Mouse (Mus musculus): ENCODE measurements at regions not wholly inside any gene's neighbourhood (a gene's known extent, or its start where the extent isn't known, plus 50 kb on each side); places are given as distances from the start of the nearest gene placed in this dataset.

GRCm38 (mm10) chr15:36877501-36877900 is 130.1 kb downstream of the Zfp706 start:
- WGBS: 60% methylated on average over 7 of the region's 7 CpGs
- no peaks in the 10 kb centered on the region for H3K9me3 ChIP-seq (replicated peaks; ENCODE audit: control insufficient read depth, low read length)
- H3K4me1 ChIP-seq (ENCODE audit: control insufficient read depth, insufficient read depth, low read length): peaks cover 21% of the 10 kb centered on the region
- H3K4me3 ChIP-seq (replicated peaks; ENCODE audit: low read length): no peak overlapping the region
- no peak overlapping the region for H3K4me2 ChIP-seq (ENCODE audit: low read depth, low read length)
- H3K9ac ChIP-seq (ENCODE audit: low read length): no peak overlapping the region
- no peaks in the 10 kb centered on the region for H3K27me3 ChIP-seq (ENCODE audit: control insufficient read depth, insufficient read depth, low read length)
- 0 out of 2 replicates have a peak, but pooled peaks have one; percentile 20 for ATAC-seq (ENCODE audit: insufficient read depth, low FRiP score)
- H3K36me3 ChIP-seq (ENCODE audit: control insufficient read depth, insufficient read depth, low read length): no peaks in the 10 kb centered on the region
- no peak overlapping the region for H3K27ac ChIP-seq (ENCODE audit: low read length)

GRCm38 (mm10) chr15:36875980-36876778 is 131.4 kb downstream of the Zfp706 start:
- H3K27ac ChIP-seq (ENCODE audit: low read length): no peak overlapping the region
- H3K4me2 ChIP-seq (ENCODE audit: low read depth, low read length): no peak overlapping the region
- H3K4me1 ChIP-seq (ENCODE audit: control insufficient read depth, insufficient read depth, low read length): peaks cover 21% of the 10 kb centered on the region
- H3K9me3 ChIP-seq (replicated peaks; ENCODE audit: control insufficient read depth, low read length): no peaks in the 10 kb centered on the region
- H3K9ac ChIP-seq (ENCODE audit: low read length): no peak overlapping the region
- H3K27me3 ChIP-seq (ENCODE audit: control insufficient read depth, insufficient read depth, low read length): no peaks in the 10 kb centered on the region
- ATAC-seq (ENCODE audit: insufficient read depth, low FRiP score): no peak
- 64% methylated on average over 10 of the region's 10 CpGs for WGBS
- no peak overlapping the region for H3K4me3 ChIP-seq (replicated peaks; ENCODE audit: low read length)
- no peaks in the 10 kb centered on the region for H3K36me3 ChIP-seq (ENCODE audit: control insufficient read depth, insufficient read depth, low read length)

GRCm38 (mm10) chr15:36874555-36874954 is 133.0 kb downstream of the Zfp706 start:
- H3K9ac ChIP-seq (ENCODE audit: low read length): no peak overlapping the region
- H3K27ac ChIP-seq (ENCODE audit: low read length): no peak overlapping the region
- H3K27me3 ChIP-seq (ENCODE audit: control insufficient read depth, insufficient read depth, low read length): no peaks in the 10 kb centered on the region
- H3K4me3 ChIP-seq (replicated peaks; ENCODE audit: low read length): no peak overlapping the region
- no peak overlapping the region for H3K4me2 ChIP-seq (ENCODE audit: low read depth, low read length)
- no peaks in the 10 kb centered on the region for H3K9me3 ChIP-seq (replicated peaks; ENCODE audit: control insufficient read depth, low read length)
- H3K36me3 ChIP-seq (ENCODE audit: control insufficient read depth, insufficient read depth, low read length): no peaks in the 10 kb centered on the region
- peaks cover 21% of the 10 kb centered on the region for H3K4me1 ChIP-seq (ENCODE audit: control insufficient read depth, insufficient read depth, low read length)
- whole genome bisulfite sequencing: 60% methylated on average over 4 of the region's 4 CpGs
- no peak for ATAC-seq (ENCODE audit: insufficient read depth, low FRiP score)

- Histone ChIP-seq H3K27ac (ENCODE audit: low read length) (peak overlapping the region; percentile 77), H3K36me3 (ENCODE audit: control insufficient read depth, insufficient read depth, low read length) (no peaks in the 10 kb centered on the region), H3K4me3 (replicated peaks; ENCODE audit: low read length) (no peak overlapping the region), H3K9me3 (replicated peaks; ENCODE audit: control insufficient read depth, low read length) (no peaks in the 10 kb centered on the region), H3K9ac (ENCODE audit: low read length) (peak overlapping the region; percentile 15; the same call in 1 of the 2 replicates), H3K4me2 (ENCODE audit: low read depth, low read length) (peak overlapping the region; percentile 34; the same call in 1 of the 2 replicates), H3K27me3 (ENCODE audit: control insufficient read depth, insufficient read depth, low read length) (no peaks in the 10 kb centered on the region), H3K4me1 (ENCODE audit: control insufficient read depth, insufficient read depth, low read length) (peaks cover 21% of the 10 kb centered on the region)
- no peak for ATAC-seq (ENCODE audit: insufficient read depth, low FRiP score)
- 18% methylated on average over 5 of the region's 5 CpGs for WGBS
Observed at GRCm38 (mm10) chr15:36873884-36874243, 133.7 kb downstream of the Zfp706 start.

GRCm38 (mm10) chr15:36873058-36873883 is 134.3 kb downstream of the Zfp706 start:
- no peaks in the 10 kb centered on the region for H3K36me3 ChIP-seq (ENCODE audit: control insufficient read depth, insufficient read depth, low read length)
- H3K27me3 ChIP-seq (ENCODE audit: control insufficient read depth, insufficient read depth, low read length): no peaks in the 10 kb centered on the region
- H3K4me3 ChIP-seq (replicated peaks; ENCODE audit: low read length): no peak overlapping the region
- no peaks in the 10 kb centered on the region for H3K9me3 ChIP-seq (replicated peaks; ENCODE audit: control insufficient read depth, low read length)
- ATAC-seq (ENCODE audit: insufficient read depth, low FRiP score): peak; percentile 49
- peak overlapping the region; percentile 34 for H3K4me2 ChIP-seq (ENCODE audit: low read depth, low read length)
- H3K27ac ChIP-seq (ENCODE audit: low read length): peak overlapping the region; percentile 77
- H3K4me1 ChIP-seq (ENCODE audit: control insufficient read depth, insufficient read depth, low read length): peaks cover 21% of the 10 kb centered on the region
- 14% methylated on average over 10 of the region's 10 CpGs for WGBS
- H3K9ac ChIP-seq (ENCODE audit: low read length): peak overlapping the region; percentile 18; the same call in 1 of the 2 replicates

GRCm38 (mm10) chr15:36872566-36872965 is 135.0 kb downstream of the Zfp706 start:
- no peaks in the 10 kb centered on the region for H3K27me3 ChIP-seq (ENCODE audit: control insufficient read depth, insufficient read depth, low read length)
- no peaks in the 10 kb centered on the region for H3K36me3 ChIP-seq (ENCODE audit: control insufficient read depth, insufficient read depth, low read length)
- 50% methylated on average over 2 of the region's 2 CpGs for WGBS
- H3K27ac ChIP-seq (ENCODE audit: low read length): no peak overlapping the region
- ATAC-seq (ENCODE audit: insufficient read depth, low FRiP score): no peak
- no peak overlapping the region for H3K4me2 ChIP-seq (ENCODE audit: low read depth, low read length)
- H3K4me3 ChIP-seq (replicated peaks; ENCODE audit: low read length): no peak overlapping the region
- peaks cover 21% of the 10 kb centered on the region for H3K4me1 ChIP-seq (ENCODE audit: control insufficient read depth, insufficient read depth, low read length)
- no peaks in the 10 kb centered on the region for H3K9me3 ChIP-seq (replicated peaks; ENCODE audit: control insufficient read depth, low read length)
- H3K9ac ChIP-seq (ENCODE audit: low read length): no peak overlapping the region

GRCm38 (mm10) chr15:36870717-36871116 is 136.9 kb downstream of the Zfp706 start:
- H3K9me3 ChIP-seq (replicated peaks; ENCODE audit: control insufficient read depth, low read length): no peaks in the 10 kb centered on the region
- H3K36me3 ChIP-seq (ENCODE audit: control insufficient read depth, insufficient read depth, low read length): no peaks in the 10 kb centered on the region
- H3K27me3 ChIP-seq (ENCODE audit: control insufficient read depth, insufficient read depth, low read length): no peaks in the 10 kb centered on the region
- H3K4me1 ChIP-seq (ENCODE audit: control insufficient read depth, insufficient read depth, low read length): peaks cover 17% of the 10 kb centered on the region
- no peak overlapping the region for H3K27ac ChIP-seq (ENCODE audit: low read length)
- H3K4me2 ChIP-seq (ENCODE audit: low read depth, low read length): no peak overlapping the region
- no peak overlapping the region for H3K4me3 ChIP-seq (replicated peaks; ENCODE audit: low read length)
- no peak overlapping the region for H3K9ac ChIP-seq (ENCODE audit: low read length)
- no peak for ATAC-seq (ENCODE audit: insufficient read depth, low FRiP score)
- 79% methylated on average over 7 of the region's 7 CpGs for WGBS

- Histone ChIP-seq H3K9me3 (replicated peaks; ENCODE audit: control insufficient read depth, low read length) (no peaks in the 10 kb centered on the region), H3K36me3 (ENCODE audit: control insufficient read depth, insufficient read depth, low read length) (no peaks in the 10 kb centered on the region), H3K9ac (ENCODE audit: low read length) (no peak overlapping the region), H3K4me3 (replicated peaks; ENCODE audit: low read length) (no peak overlapping the region), H3K27ac (ENCODE audit: low read length) (no peak overlapping the region), H3K4me1 (ENCODE audit: control insufficient read depth, insufficient read depth, low read length) (peaks cover 17% of the 10 kb centered on the region), H3K27me3 (ENCODE audit: control insufficient read depth, insufficient read depth, low read length) (no peaks in the 10 kb centered on the region), H3K4me2 (ENCODE audit: low read depth, low read length) (no peak overlapping the region)
- ATAC-seq (ENCODE audit: insufficient read depth, low FRiP score): no peak
- WGBS: 93% methylated on average over 9 of the region's 9 CpGs
Observed at GRCm38 (mm10) chr15:36870094-36870493, 137.5 kb downstream of the Zfp706 start.

GRCm38 (mm10) chr15:36866088-36866487 is 141.5 kb downstream of the Zfp706 start:
- Histone ChIP-seq H3K27me3 (ENCODE audit: control insufficient read depth, insufficient read depth, low read length) (no peaks in the 10 kb centered on the region), H3K4me1 (ENCODE audit: control insufficient read depth, insufficient read depth, low read length) (no peaks in the 10 kb centered on the region), H3K9ac (ENCODE audit: low read length) (no peak overlapping the region), H3K9me3 (replicated peaks; ENCODE audit: control insufficient read depth, low read length) (no peaks in the 10 kb centered on the region), H3K27ac (ENCODE audit: low read length) (no peak overlapping the region), H3K36me3 (ENCODE audit: control insufficient read depth, insufficient read depth, low read length) (no peaks in the 10 kb centered on the region), H3K4me3 (replicated peaks; ENCODE audit: low read length) (no peak overlapping the region), H3K4me2 (ENCODE audit: low read depth, low read length) (no peak overlapping the region)
- no peak for ATAC-seq (ENCODE audit: insufficient read depth, low FRiP score)
- 37% methylated on average over 1 of the region's 1 CpGs for WGBS
